Mouse (Mus musculus): ENCODE results near the gene Gm5415. TPM values are rescaled to one million over a fixed set of nuclear protein-coding genes. Genes with fewer than 3 reads are reported as not detected.
"Not testable (repeated sequence)": the region's sequence is repeated elsewhere in the genome, so short reads cannot be mapped to it uniquely, and the experiment has no call there.

Gm5415 gene
- not detected for polyA plus RNA-seq (2021)

- CTCF ChIA-PET; POLR2A ChIA-PET; ATAC-seq; H3K27me3 ChIP-seq; DNase-seq (ENCODE audit: low read depth, low spot score); in situ Hi-C loops (cut with MboI; ENCODE audit: low pct_unique_long_range_greater_than_20kb): not testable (repeated sequence)
Measured at GRCm38 (mm10) chr1:32547194-32547593, at the start of gene Gm5415. TSS of gene Gm5415 (minus strand) at chr1:32547294.

- ChIA-PET CTCF (no interaction called here), POLR2A (no interaction called here)
- DNase-seq (ENCODE audit: low read depth, low spot score), result no peak
- in situ Hi-C loops (cut with MboI; ENCODE audit: low pct_unique_long_range_greater_than_20kb), result no loop called here
- no peak for TF ChIP-seq CTCF (IDR thresholded peaks at IDR 0.05)
- no peak for ATAC-seq
- no peaks in the 10 kb centered on the region for H3K27me3 ChIP-seq
Measured at GRCm38 (mm10) chr1:32568901-32569300, 21.8 kb upstream of the Gm5415 start.

GRCm38 (mm10) chr1:32553925-32554324 is 6.8 kb upstream of the Gm5415 start:
- CTCF ChIA-PET, result no interaction called here
- POLR2A ChIA-PET, result no interaction called here
- TF ChIP-seq CTCF (IDR thresholded peaks at IDR 0.05), result no peak
- no peaks in the 10 kb centered on the region for H3K27me3 ChIP-seq
- ATAC-seq, result no peak
- no peak for DNase-seq (ENCODE audit: low read depth, low spot score)
- in situ Hi-C loops (cut with MboI; ENCODE audit: low pct_unique_long_range_greater_than_20kb), result no loop called here

DNA sequence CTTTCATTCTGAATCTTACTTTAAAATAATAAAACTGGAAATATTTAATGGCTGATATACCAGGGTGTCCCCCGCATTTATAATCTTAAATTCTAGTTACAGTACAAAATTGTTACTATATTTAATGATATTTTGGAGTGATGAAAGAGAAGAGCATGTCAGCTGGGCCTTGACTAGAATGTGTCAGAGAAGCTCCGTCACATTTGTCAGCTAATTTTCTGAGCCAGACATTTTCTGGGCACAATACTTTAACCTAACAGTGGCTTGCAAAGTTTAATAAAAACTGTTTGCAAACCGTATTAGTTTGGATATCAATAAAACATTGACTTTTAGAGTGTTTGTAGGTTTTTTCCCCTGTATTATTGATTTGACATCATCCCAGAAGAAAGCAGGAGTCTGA is 6.4 kb upstream of the Gm5415 start:
- H3K27me3 ChIP-seq, result no peaks in the 10 kb centered on the region
- DNase-seq (ENCODE audit: low read depth, low spot score) (no peak), ATAC-seq (no peak)
- TF ChIP-seq CTCF (IDR thresholded peaks at IDR 0.05), result no peak
- in situ Hi-C loops (cut with MboI; ENCODE audit: low pct_unique_long_range_greater_than_20kb), result no loop called here
- POLR2A ChIA-PET, result no interaction called here
- CTCF ChIA-PET, result no interaction called here

- H3K27me3 ChIP-seq, result peaks cover 3% of the 10 kb centered on the region
- in situ Hi-C loops (cut with MboI; ENCODE audit: low pct_unique_long_range_greater_than_20kb), result no loop called here
- DNase-seq (ENCODE audit: low read depth, low spot score) (no peak), ATAC-seq (no peak)
- POLR2A ChIA-PET, result no interaction called here
- CTCF ChIA-PET, result no interaction called here
- TF ChIP-seq CTCF (IDR thresholded peaks at IDR 0.05), result no peak
Measured at GRCm38 (mm10) chr1:32503381-32503780, 43.7 kb downstream of the Gm5415 start.
